Mouse (Mus musculus) cerebellum, postnatal 25 days (tissue): ENCODE results near the gene Pcgf2.
A peak's percentile ranks its signal among the peaks of the same experiment; 100 is the strongest.
"Not testable (repeated sequence)": the region's sequence is repeated elsewhere in the genome, so short reads cannot be mapped to it uniquely, and the experiment has no call there.

Experiments used
- DNase-seq, 2 experiments: peaks; one replicate each; pipeline ENCODE4 v3.0.0; 2021; ENCODE audit warnings: mixed read lengths in 2 of 2

Gene Pcgf2

DNA sequence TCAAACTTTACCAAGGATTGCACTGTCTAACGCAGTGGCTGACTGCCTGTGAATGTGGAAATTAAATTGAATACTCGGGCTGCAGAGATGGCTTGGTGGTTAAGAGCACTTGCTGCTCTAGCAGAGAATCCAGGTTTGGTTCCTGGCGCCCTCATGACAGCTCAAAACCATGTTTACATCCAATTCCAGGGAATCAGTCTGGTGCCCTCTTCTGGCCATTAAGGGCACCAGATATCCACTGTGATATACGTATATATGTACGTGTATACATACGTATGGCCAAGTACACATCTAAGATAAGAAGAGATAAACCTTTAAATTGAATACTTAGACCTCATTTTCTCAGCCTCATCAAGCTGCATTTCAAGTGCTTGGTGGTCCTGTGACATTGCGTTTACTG is 34.1 kb downstream of the Pcgf2 start:
- DNase-seq, result no peak

DNA sequence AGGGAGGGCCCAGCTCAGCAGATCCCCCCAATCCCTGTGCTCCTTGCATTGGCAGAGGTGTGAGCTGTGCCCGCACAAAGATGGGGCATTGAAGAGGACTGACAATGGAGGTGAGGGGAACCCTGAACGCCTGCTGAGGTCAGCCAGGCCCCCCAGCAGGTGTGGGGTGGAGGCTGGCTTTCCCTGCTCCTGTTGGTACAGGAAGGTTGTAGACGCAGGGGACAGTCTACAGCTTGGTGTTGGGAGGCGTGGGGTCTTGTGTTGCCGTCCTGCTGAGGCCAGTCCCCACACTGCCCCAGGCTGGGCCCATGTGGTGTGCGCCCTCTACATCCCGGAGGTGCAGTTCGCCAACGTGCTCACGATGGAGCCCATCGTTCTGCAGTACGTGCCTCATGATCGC is 34.9 kb downstream of the Pcgf2 start:
- no peak for DNase-seq

DNA sequence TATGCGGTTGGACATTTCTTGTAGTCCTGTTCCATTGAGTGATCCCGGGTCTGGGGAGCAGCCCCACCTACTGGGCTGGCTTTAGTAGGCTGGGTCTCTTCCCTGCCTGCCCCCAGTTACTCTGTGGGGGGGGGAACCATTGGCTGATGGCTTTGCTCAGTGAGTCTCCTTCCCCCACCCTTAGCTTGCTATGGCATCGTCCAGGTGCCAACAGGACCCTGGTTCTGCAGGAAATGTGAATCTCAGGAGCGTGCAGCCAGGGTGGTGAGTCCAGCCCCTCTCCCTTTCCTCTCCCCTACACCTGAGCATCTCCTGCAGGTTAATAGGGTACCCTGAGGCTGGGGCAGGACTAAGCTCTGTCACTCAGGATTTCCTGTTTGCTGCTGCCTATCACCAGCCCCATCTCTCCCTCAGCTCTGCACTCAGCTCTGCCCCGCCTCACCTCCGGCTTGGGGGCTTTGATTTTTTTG is 35.5 kb downstream of the Pcgf2 start:
- peak in 1 of 2 experiments; percentile 33 for DNase-seq

DNA sequence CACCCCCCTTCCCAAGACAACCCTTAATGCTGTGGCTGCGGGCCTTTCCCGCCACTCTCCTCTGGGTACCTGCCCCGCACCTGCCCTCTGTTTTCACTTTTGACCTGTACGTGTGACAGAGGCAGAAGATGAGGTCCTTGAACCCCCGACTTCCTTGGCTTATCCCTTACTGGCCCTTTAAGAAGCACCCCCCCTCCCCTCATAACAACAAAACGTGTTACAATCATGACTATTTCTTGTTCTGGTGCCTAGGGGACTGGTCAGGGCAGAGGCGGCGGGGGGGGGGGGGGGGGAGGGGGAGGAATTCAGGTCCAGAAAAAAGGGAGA is 36.0 kb downstream of the Pcgf2 start:
- DNase-seq, result no peak

DNA sequence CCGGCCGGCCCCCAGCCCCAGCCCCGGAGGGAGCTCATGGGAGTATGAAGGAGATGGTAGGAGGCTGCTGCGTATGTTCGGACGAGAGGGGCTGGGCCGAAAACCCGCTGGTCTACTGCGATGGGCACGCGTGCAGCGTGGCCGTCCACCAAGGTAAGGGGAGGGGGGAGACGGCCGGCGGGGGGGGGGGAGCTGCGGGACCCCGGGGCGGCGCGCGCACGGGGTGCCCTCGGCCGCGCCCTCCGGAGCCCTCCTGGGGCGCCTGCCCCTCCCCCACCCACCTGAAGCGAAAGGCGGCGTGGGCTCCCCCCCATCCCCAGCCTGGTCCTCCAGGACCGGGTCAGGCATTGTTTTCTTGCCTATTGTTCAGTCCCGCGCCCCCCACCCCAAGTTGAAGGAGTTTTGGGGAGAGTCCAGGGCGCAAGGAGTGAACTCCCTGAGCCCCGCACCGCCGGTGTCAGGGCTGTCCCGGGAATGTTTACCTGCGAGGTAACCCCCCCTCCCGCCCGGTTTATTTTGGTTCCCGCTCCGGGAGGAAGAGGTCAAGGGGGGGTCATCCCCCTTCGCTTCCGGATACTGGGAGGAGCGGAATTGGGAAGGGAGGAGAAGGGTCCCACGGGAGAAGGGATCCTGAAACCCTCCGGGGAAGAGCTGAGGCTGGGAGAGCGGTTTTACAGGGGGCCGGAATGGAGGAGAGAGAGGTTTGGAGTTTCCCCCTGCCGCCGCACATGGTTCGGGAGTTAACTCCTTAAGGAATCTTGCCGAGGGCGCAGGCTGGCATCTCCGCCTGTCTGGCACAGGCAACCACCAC is 36.6 kb downstream of the Pcgf2 start:
- peak; percentile 53 to 65 for DNase-seq

DNA sequence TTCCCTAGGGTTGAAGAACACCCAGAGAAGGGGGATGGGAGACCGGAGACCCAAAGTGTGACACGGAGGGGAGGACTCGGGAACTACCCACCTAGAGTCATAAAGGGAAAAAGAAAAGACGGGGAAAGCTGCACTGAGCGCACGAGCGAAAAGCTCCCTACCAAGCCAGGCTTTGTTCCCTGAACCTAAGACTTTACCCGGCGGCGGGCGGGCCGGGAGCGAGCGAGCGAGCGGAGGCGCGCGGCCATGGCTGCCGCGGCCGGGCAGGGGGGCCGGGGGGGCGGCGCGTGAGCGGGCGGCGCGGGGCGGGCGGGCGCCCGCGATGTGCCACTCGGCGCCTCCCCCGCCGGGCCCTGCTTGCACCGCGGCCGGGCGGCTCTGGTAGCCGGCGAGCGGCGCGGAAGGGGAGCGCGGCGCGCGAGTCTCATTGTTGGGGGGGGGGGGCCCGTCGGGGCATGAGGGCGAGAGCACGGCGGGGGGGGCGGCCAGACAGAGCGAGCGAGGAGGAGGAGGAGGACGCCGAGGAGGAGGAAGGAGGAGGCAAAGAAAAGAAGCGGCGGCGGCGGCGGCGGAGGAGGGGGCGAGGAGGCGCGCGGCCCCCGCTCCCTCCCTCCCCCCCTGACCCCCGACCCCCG is 37.3 kb downstream of the Pcgf2 start, which contains the start of gene Mllt6:
Gene Mllt6, plus strand, starts transcription at position 522 of the 635 bp plus-strand sequence.
- peak; percentile 83 to 92 for DNase-seq

DNA sequence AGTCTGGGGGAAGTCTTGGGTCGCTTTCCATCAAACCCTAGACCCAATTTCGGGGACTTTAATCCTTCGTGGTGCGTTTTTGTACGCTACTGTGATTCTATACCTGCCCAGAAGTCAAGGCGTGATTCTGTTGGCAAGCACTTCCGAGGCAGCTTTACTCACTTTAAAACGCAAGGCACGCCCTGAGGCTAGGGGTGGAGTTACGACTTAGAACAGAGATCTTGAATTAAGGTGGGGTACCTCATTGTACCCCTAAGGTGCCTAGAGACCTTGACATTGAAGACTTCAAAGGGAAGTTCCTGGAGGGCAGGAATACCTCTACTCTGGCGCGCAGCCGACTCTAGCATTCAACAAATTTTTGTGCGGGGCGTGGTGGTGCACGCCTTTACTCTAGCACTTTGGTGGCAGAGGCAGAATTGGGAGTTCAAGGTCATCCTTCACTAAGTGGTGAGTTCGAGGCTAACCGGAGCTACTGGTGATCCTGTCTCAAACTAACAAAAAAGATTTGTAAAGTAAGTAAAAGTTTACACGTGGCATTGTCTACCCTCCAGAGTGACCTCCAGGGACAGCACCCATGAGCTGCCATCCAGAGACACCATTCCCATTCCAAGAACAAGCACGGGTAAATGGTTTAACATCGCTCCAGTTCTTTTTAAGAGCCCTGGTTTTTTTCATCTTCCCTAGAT is 37.9 kb downstream of the Pcgf2 start:
- peak in 1 of 2 experiments; percentile 30 for DNase-seq

DNA sequence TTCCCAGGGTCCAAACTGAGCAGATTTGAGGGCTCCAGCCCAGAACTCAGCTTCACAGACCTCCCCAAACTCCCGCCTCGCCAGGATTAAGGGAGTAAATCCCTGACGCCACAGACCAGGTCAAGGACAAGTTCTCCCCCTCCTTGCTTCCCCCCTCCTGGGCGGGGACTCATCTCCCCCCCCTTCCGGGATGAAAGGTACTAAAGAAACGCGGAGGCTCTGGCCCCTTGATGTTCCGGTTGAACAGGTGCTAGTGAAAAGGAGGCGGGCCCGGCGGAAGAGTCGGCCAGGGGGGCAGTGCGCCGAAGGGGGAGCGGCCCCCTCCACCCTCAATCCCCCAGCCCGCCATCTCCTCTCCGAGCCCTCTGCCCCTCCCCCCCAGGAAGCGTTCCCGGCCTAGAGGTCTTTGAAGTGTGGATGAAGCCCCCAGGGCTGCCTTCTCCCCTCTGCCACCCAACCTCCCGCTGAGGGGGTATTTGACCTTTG is 38.6 kb downstream of the Pcgf2 start:
- DNase-seq, result peak in 1 of 2 experiments; percentile 59

DNA sequence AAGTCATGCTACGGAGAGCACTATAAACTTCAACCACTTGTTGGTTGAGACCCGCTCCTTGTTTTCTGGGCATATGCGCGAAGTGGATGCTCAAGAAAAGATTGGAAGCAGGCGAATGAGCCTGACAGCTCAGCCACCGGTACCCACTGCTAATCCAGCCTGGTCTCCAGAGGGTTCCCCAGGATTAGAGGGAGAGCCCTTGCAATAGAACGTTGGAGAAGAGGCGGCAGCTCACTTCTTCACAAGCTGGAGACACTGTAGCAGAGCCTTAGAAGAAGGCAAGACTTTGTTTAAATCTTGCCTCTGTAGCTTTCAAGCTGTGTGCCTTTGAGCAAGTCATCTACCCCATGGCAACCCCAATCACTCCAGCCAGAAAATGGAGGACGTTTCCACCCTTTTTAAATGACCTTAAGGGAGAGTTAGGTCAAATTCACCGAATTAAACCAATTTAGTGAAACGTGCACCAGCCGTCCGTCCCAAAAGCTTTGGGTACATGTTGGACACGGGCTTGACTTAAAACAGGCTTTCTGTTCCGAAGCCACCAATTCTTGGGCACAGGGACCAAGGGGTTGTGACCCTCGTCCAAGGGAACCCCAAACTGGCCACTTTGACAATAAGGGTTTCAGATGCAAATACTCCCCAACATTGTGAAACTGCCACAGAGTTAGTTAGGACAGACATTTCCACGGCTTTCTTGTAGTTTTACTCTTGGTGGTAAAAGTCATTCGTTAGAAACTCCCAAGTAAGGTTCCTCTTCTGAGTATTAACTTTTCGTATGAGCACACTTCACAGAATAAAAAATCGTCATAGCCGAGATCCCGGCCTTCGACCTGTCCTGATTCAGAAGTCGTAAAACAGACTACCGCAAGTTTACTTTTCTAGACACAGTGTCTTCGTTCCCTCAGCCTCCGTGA is 39.3 kb downstream of the Pcgf2 start:
- DNase-seq, result no peak

DNA sequence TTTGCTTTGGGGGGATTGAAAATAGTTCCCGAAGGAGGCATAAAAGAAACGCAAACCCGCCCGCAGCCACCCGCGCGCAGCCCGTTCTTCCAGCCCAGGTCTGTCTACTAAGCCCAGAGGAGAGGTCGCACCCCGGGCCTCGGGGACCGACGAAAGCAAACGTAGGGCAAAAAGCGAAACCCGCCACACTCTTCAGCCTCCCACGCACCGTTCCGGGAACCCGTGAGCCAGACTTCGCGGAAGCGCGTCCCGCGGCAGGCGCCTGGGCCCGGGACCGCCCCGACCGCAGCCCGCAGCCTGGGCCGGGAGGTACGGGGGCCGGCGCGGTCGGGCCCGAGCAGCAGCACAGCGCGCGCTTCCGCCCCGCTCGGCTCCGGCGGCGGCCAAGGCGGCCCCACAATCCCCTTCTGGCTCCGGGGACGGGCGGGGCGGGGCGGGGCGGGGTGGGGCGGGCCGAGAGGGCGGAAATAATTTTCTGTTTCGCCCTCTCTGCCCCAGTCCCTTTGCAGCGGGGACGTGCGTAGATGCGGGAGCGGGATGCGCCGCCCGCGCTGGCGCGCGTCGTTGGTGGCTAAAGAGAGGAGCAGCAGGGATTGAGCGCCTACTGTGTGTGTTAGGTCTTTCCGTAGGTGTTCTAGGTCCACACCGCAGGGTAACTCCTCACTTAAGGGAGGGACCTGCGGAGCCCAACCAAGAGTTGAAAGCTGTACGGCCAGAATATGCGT is 40.1 kb downstream of the Pcgf2 start:
- DNase-seq, result peak; percentile 86 to 91

DNA sequence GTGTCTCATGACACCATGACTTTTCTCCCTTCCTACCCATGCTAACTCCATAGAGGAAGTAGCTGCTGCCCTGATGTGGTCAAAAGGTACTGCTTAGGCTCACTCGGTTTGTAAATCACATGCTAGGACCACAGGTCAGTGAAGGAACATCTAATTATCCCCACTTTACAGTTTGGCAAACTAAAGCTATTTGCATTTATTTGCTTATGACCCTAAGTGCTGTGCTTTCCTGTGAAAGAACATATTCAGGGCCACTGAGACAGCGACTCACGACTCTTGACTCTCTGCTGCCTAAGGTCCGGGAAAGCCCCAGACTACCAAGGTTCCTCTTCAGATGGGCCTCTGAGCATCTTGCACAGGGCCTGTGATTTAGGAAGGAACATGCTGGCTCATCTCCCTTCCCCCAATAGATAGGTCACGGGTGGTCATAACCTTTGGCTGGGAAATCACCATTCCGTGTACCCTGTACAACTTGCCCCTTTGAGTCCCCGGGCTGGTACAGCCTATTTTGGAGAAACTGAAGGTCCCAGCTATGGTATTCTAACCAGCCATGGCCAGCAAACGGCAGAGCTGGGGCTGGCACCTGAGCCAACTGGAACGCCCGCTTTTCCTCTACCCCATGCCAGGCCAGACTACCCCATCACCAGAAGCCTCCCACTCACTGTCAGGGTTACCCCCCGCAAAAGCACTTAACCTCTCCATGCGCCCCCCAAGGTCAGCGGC is 40.9 kb downstream of the Pcgf2 start:
- no peak for DNase-seq

DNA sequence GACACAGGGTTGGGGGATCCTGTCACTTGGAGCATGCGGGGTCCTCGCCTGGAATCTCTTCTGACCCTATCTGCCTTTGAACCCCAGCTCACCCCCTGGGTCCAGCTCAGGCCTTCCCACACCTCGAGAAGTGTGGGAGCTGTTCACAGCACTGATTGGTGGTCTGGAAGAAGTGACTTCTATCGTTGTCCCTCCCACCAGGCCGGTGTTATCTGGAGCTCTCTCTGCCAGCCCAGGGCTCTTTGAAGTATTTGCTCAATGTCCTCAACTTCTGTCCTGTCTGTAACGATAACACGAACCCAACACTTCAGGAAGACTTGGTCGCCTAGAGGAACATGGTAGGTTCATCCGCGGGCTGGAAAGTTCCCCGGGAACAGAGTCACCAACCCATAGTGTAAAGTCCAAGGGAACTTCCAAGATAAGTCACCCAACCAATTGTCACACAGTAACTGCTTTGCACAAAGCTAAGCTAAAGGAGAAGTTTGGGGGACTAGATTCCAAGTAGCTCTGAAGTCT is 41.5 kb downstream of the Pcgf2 start:
- DNase-seq, result no peak

DNA sequence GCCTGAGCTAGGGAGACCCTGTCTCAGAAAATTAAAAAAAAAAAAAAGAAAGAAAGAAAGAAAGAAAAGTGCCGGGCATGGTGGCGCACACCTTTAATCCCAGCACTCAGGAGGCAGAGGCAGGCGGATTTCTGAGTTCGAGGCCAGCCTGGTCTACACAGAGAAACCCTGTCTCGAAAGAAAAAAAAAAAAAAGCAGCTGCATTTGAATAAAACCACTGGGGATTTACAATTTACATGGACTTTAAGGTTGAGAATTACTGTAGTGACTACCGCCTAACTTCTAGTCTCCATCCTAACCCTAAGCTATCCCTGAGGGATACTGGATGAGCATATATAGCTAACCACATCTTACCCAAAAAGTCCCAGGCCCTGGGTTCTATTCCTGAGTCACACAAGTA is 42.3 kb downstream of the Pcgf2 start:
- not testable (repeated sequence) for DNase-seq

DNA sequence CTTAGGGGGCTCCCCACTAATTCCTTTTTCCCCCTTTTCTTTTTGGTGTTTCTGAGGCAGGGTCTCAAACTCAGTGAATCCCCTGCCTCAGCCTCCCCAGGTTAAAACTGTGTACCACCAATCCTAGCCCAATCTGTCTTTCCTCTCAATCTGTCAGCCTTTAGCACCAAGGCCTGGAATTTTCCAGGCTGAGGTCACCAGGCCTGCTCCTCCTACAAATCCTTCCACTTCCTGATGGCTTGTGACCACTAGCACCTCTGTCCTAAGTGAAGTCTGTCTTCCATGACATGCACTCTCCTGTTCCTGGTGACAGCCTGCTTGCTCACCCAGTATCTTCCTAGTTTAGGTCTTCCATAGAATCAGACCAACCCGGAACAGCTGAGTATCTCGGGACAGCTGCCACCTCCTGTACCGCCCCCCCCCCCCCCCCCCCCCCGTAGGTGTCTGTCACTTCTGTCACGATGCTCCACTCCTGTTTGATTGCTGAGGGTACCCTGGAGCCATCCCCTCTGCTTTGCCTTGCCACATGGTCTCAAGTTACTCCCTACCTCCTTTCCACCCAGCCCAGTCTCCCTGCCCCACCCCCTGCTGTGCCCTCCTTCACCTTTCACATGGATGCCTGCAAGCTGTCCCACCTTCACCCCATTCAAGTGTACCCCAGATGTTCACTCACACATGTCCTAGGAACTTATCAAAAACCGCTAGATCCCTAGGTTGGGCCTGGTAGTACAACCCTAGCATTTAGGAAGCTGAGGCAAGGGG is 42.9 kb downstream of the Pcgf2 start:
- DNase-seq, result peak in 1 of 2 experiments; percentile 52

DNA sequence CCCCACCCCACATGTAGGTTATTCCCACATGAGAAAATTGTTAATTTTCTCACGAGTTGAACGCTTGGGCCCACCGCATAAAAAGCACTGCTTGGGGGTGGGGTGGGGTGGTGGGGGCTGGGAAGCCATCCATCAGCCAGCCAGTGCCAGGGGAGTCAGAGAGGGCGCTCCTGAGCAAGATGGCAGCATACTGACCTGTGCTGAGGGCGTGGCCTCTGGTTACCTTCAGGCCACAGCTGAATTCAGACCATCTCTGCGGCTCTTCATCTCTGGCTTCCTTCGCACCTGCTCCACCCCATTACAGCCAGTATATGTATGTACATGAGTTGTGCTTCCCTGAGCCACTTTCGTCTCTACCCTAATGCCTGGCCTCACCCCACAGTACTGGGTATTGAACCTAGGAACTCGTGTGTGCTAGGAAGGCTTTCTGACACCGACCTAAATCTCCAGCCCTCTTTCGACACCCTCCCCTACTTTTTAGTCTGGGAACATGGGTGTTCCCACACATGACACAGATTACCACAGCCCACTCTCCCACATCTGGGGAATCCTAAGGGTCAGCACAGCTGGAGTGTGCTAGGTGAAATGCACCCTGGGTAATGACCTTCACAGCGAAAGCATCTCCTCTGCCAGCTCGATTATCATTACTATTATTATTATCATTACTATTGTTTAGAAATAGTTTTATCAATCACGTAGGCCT is 43.9 kb downstream of the Pcgf2 start:
- peak in 1 of 2 experiments; percentile 46 for DNase-seq

DNA sequence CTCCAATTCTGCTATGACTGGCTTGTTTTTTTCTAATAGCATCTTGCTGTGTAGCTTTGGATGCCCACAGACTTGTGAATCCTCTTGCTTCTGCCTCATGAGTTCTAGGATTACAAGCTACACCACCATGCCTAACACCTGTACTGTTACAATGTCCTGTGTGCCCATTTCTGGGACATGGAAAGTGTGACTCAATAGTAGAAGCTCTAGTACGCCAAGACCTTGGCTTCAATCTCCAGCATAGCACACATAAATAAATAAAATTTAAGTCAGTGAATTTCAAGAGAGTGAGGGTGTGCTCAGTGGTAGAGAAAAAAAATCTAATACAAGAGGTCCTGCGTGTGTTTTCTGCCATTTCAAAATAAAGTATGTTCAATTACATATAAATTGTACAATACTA is 46.1 kb downstream of the Pcgf2 start:
- no peak for DNase-seq

DNA sequence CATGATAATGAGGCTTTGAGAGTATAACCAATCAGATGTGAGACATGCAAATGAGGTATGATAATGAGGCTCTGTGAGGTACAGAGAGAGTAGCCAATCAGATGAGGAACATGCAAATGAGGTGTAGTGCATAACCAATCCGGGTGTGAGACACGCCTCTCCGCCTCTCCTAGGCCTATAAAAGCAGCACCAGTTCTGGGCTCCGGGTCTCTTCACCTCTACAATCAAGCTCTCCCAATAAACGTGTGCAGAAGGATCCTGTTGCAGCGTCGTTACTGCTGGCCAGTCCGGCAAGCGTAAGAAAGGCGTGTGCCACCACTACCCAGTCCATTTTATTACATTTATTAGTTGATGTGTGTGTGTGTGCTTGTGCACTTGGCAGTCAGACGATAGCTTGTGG is 46.9 kb downstream of the Pcgf2 start:
- DNase-seq, result not testable (repeated sequence)

DNA sequence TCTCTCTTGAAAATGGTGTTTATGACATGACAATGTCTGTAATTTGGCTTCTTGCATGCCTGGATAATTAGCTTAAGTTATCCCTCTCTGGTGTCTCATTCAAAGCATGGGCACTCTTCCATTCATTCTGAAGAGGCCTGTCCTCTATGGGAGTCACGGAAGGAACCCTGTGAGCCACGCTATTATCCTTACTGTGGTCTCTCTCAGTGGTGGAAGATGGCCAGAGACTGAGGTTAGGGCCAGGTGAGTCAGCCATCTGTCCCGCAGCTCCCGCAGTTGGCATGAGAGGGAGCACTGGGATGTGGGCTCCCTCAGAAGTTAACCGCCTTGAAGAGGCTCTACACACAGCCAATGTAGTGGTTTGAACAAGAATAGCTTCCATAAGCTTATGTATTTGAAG is 50.0 kb downstream of the Pcgf2 start:
- peak; percentile 76 to 80 for DNase-seq

DNA sequence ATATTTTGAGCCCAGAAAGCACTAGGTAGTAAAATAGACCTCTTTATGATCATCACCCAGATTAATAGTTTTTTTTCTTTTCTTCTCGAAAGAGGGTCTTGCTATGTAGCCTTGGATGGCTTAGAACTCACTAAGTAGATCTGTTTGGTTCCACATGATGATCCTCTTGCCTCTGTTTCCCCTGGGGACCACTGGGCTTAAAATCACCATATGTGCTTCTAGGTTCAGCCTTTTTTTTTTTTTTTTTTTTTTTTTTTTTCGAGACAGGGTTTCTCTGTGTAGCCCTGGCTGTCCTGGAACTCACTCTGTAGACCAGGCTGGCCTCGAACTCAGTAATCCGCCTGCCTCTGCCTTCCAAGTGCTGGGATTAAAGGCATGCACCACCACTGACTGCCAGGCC is 51.8 kb downstream of the Pcgf2 start:
- DNase-seq, result not testable (repeated sequence)
